Mouse (Mus musculus): ENCODE results near the gene Gm14399. TPM values are rescaled to one million over a fixed set of nuclear protein-coding genes. Genes with fewer than 3 reads are reported as not detected.
"Not testable (repeated sequence)": the region's sequence is repeated elsewhere in the genome, so short reads cannot be mapped to it uniquely, and the experiment has no call there.

The Gm14399 gene
- polyA plus RNA-seq, 1 experiment from 2014 or later, result 6.6 TPM

- H3K4me2 ChIP-seq (ENCODE audit: low read length); H3K4me1 ChIP-seq (ENCODE audit: control insufficient read depth, insufficient read depth, low read length); H3K27me3 ChIP-seq (ENCODE audit: control insufficient read depth, insufficient read depth, low read depth, low read length); ATAC-seq; H3K9me3 ChIP-seq (replicated peaks; ENCODE audit: control insufficient read depth, low read length, poor library complexity, severe bottlenecking); H3K36me3 ChIP-seq (ENCODE audit: control insufficient read depth, insufficient read depth, low read length); H3K9ac ChIP-seq (ENCODE audit: low read depth, low read length); H3K27ac ChIP-seq (ENCODE audit: low read length); H3K4me3 ChIP-seq (ENCODE audit: low read depth, low read length): not testable (repeated sequence)
- WGBS, result 96% methylated on average over 4 of the region's 4 CpGs
Observed at GRCm38 (mm10) chr2:175161438-175161837, 19.6 kb upstream of the Gm14399 start.

GRCm38 (mm10) chr2:175158642-175159041, 16.8 kb upstream of the Gm14399 start:
- H3K4me2 ChIP-seq (ENCODE audit: low read length), result no peak overlapping the region
- H3K27me3 ChIP-seq (ENCODE audit: control insufficient read depth, insufficient read depth, low read depth, low read length), result no peaks in the 10 kb centered on the region
- H3K36me3 ChIP-seq (ENCODE audit: control insufficient read depth, insufficient read depth, low read length), result no peaks in the 10 kb centered on the region
- H3K9me3 ChIP-seq (replicated peaks; ENCODE audit: control insufficient read depth, low read length, poor library complexity, severe bottlenecking), result peaks cover 5% of the 10 kb centered on the region; the same call in 1 of the 2 replicates
- no peaks in the 10 kb centered on the region for H3K4me1 ChIP-seq (ENCODE audit: control insufficient read depth, insufficient read depth, low read length)
- H3K9ac ChIP-seq (ENCODE audit: low read depth, low read length), result no peak overlapping the region
- no peak overlapping the region for H3K4me3 ChIP-seq (ENCODE audit: low read depth, low read length)
- no peak overlapping the region for H3K27ac ChIP-seq (ENCODE audit: low read length)
- no peak for ATAC-seq
- WGBS, result 83% methylated on average over 3 of the region's 3 CpGs

GRCm38 (mm10) chr2:175156696-175157095, 14.9 kb upstream of the Gm14399 start:
- H3K4me1 ChIP-seq (ENCODE audit: control insufficient read depth, insufficient read depth, low read length), result no peaks in the 10 kb centered on the region
- H3K9ac ChIP-seq (ENCODE audit: low read depth, low read length), result no peak overlapping the region
- no peak overlapping the region for H3K4me2 ChIP-seq (ENCODE audit: low read length)
- H3K27me3 ChIP-seq (ENCODE audit: control insufficient read depth, insufficient read depth, low read depth, low read length), result no peaks in the 10 kb centered on the region
- no peak overlapping the region for H3K4me3 ChIP-seq (ENCODE audit: low read depth, low read length)
- 91% methylated on average over 13 of the region's 13 CpGs for WGBS
- no peak overlapping the region for H3K27ac ChIP-seq (ENCODE audit: low read length)
- no peak for ATAC-seq
- H3K36me3 ChIP-seq (ENCODE audit: control insufficient read depth, insufficient read depth, low read length), result no peaks in the 10 kb centered on the region
- H3K9me3 ChIP-seq (replicated peaks; ENCODE audit: control insufficient read depth, low read length, poor library complexity, severe bottlenecking), result peaks cover 5% of the 10 kb centered on the region; the same call in 1 of the 2 replicates

GRCm38 (mm10) chr2:175141118-175141992, 457 bp downstream of the Gm14399 start:
- H3K9me3 ChIP-seq (replicated peaks; ENCODE audit: control insufficient read depth, low read length, poor library complexity, severe bottlenecking); H3K36me3 ChIP-seq (ENCODE audit: control insufficient read depth, insufficient read depth, low read length); H3K27ac ChIP-seq (ENCODE audit: low read length); H3K27me3 ChIP-seq (ENCODE audit: control insufficient read depth, insufficient read depth, low read depth, low read length); H3K4me1 ChIP-seq (ENCODE audit: control insufficient read depth, insufficient read depth, low read length); ATAC-seq: not testable (repeated sequence)
- peak overlapping the region; percentile 44; the same call in 1 of the 2 replicates for H3K9ac ChIP-seq (ENCODE audit: low read depth, low read length)
- peak overlapping the region; percentile 44 for H3K4me3 ChIP-seq (ENCODE audit: low read depth, low read length)
- 15% methylated on average over 21 of the region's 25 CpGs for WGBS
- peak overlapping the region; percentile 42 for H3K4me2 ChIP-seq (ENCODE audit: low read length)

- not testable (repeated sequence) for H3K36me3 ChIP-seq (ENCODE audit: control insufficient read depth, insufficient read depth, low read length); H3K9ac ChIP-seq (ENCODE audit: low read depth, low read length); H3K27me3 ChIP-seq (ENCODE audit: control insufficient read depth, insufficient read depth, low read depth, low read length); H3K27ac ChIP-seq (ENCODE audit: low read length); H3K4me2 ChIP-seq (ENCODE audit: low read length); ATAC-seq; H3K9me3 ChIP-seq (replicated peaks; ENCODE audit: control insufficient read depth, low read length, poor library complexity, severe bottlenecking); H3K4me3 ChIP-seq (ENCODE audit: low read depth, low read length); H3K4me1 ChIP-seq (ENCODE audit: control insufficient read depth, insufficient read depth, low read length)
Observed at GRCm38 (mm10) chr2:175140624-175141023, 1.2 kb downstream of the Gm14399 start.

Other genes starting within 250 kb of the Gm14399 start
- not detected in 2 replicates for gene Gm14444, start 131.8 kb downstream of the Gm14399 start, polyA plus RNA-seq (2015; fragmentation: Nextera tagmentation; extraction: Ambion mirVana)
- gene Gm14393, start 74.2 kb downstream of the Gm14399 start, polyA plus RNA-seq (2015; fragmentation: Nextera tagmentation; extraction: Ambion mirVana), result 0.55 and 0.91 TPM in 2 replicates
- gene Gm14443, start 33.9 kb upstream of the Gm14399 start, polyA plus RNA-seq (2015; fragmentation: Nextera tagmentation; extraction: Ambion mirVana), result 1.3 and 1.5 TPM in 2 replicates
- gene Gm14391, start 64.9 kb upstream of the Gm14399 start, polyA plus RNA-seq (2015; fragmentation: Nextera tagmentation; extraction: Ambion mirVana), result 7.3 and 9.8 TPM in 2 replicates
- gene Gm14440, start 133.1 kb upstream of the Gm14399 start, polyA plus RNA-seq (2015; fragmentation: Nextera tagmentation; extraction: Ambion mirVana), result not detected in 2 replicates
- 21.7 and 22.2 TPM in 2 replicates for gene Gm4631, start 196.2 kb upstream of the Gm14399 start, polyA plus RNA-seq (2015; fragmentation: Nextera tagmentation; extraction: Ambion mirVana)
- gene Zfp968, start 230.4 kb upstream of the Gm14399 start, polyA plus RNA-seq (2015; fragmentation: Nextera tagmentation; extraction: Ambion mirVana), result 3.9 and 4.0 TPM in 2 replicates

Measured in midbrain, embryonic 16.5 days (tissue).